ENCODE assay signal across 18 mouse cellular contexts in the genomic region with DNA sequence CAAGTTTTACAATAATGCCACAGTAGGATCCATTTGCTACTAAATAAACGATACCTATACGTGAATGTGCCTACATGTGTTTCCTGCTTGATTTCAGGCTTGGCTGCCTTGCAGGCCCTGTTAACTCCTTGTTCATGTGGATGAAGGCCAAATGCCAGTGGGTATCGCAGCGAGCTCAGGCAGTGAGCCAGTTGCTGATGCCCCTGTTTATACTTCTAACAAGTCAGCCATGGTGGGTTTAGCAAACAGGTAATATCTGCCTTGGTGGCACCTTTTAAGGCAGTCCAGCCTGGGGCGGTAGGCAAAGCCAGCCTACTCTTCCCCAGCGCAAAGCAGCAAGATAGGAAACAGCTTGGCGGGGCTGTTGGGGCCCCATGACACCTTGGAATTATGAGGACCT.
"Had no signal": no experiment of that assay in that cellular context is flagged by ENCODE, and none has a peak within 500 bp of the region (broad histone marks: within the 10 kb centered on the region; RNA-seq: fewer than 3 reads in every experiment).

No protein-coding gene starts in this region.

- H3K9ac ChIP-seq: limb, embryonic 12.5 days; liver, embryonic 13.5 days; liver, postnatal 0 days; lung, embryonic 15.5 days had no signal

- H3K9me3 ChIP-seq: limb, embryonic 12.5 days; liver, embryonic 13.5 days; lung, embryonic 15.5 days; megakaryocyte, embryonic 14.5 days had no signal

- H3K4me1 ChIP-seq: liver, embryonic 13.5 days; megakaryocyte, embryonic 14.5 days had no signal

- ATAC-seq: liver, postnatal 0 days; midbrain, embryonic 16.5 days had no signal

- H3K4me2 ChIP-seq: limb, embryonic 12.5 days; liver, embryonic 13.5 days; lung, embryonic 15.5 days; midbrain, embryonic 11.5 days had no signal

- H3K27ac ChIP-seq: kidney, postnatal 0 days; left cerebral cortex, adult 2 months; limb, embryonic 12.5 days; liver, embryonic 13.5 days; lung, embryonic 15.5 days; macrophage; stomach, postnatal 0 days had no signal

- H3K27me3 ChIP-seq: limb, embryonic 12.5 days; liver, embryonic 13.5 days; lung, embryonic 15.5 days had no signal

- DNase-seq: kidney, adult 9 months; kidney, postnatal 36 days; liver; liver, embryonic 13.5 days; liver, postnatal 0 days; lung, postnatal 14 days; right cerebral cortex, adult 18-20 months; right cerebral cortex, postnatal 25 days; thymus, postnatal 14 days had no signal

- H3K36me3 ChIP-seq: liver, embryonic 13.5 days; lung, embryonic 15.5 days had no signal

- H3K4me3 ChIP-seq: left cerebral cortex, adult 2 months; limb, embryonic 12.5 days; liver, embryonic 13.5 days; lung, embryonic 15.5 days; megakaryocyte, embryonic 14.5 days had no signal
